Mouse (Mus musculus) CD4-positive helper T cell, adult 2 months (primary cell): ENCODE data around the gene Lrrn4cl.
"Not testable (repeated sequence)": the region's sequence is repeated elsewhere in the genome, so short reads cannot be mapped to it uniquely, and the experiment has no call there.

ENCODE experiments used
- DNase-seq: peaks from one replicate; pipeline ENCODE4 v3.0.0-alpha.2; 2012; ENCODE audit warnings: low read depth, missing footprints, low spot score

Lrrn4cl gene

DNA sequence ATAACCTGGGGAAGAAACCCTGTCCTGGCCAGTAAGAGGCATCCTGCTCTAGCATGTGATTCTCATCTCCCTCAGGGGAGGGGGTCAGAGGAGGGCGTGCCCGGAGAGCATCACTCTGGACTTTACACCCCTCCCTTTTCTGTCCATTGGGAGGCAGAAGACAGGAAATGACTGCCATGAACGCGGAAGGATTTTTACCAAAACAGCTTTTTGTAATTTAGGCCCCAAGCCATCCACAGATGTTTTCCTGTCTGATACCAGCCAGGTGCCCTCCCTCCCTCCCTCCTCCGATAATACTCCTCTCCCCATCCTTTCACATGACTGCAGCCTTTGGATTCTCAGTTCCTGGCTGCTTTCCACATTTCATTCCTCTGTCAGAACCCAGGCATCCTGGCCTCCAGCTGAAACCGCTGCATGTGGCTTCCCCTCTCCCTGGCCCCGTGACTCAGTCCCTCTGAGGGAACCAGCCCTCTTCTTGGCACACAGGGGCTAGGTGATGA lies at the start of gene Lrrn4cl:
Gene Lrrn4cl (plus strand): TSS at position 367 of the 500 bp plus-strand sequence.
- no peak for DNase-seq

DNA sequence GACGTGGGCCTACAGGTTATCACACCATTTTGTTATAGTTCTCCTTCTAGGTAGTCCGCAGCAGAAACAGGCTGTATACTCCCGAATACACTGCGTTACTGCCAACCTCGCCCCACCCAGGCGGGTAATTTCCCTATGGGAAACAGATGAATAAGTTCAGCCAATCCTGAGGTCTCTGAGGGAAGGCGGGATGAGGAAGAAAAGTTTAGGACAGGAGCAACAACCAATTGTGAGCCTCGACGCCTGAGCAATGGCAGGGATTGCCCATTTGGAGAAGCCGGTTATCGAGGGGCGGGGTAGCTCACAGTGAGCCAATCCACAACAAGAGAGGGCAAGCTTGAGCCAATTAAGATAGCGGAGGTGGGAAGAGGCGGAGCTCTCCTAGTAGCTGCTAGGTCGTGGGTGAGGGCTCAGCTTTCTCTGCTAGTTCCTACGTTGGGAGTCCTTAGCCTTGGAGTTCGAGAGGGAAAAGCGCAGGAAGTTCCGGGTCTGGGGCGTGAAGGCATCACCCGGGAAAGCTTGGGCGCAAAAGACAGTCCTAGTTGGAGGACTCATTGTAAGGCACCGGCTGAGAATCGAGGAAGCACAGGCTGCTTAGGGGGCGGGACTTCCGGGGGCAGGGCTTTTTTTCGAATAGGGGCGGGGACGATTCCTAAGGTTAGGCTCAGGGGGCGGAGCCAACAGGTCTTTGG lies 48.3 kb upstream of the Lrrn4cl start, which contains the start of gene Zbtb3:
Gene Zbtb3 (plus strand): TSS at position 426 of the 692 bp plus-strand sequence.
- DNase-seq: peak; percentile 97

GRCm38 (mm10) chr19:8803204-8803780 lies 47.3 kb upstream of the Lrrn4cl start:
- no peak for DNase-seq

GRCm38 (mm10) chr19:8803879-8804660 lies 46.5 kb upstream of the Lrrn4cl start:
- DNase-seq: peak; percentile 11

GRCm38 (mm10) chr19:8806810-8807209 lies 43.8 kb upstream of the Lrrn4cl start:
- no peak for DNase-seq

- no peak for DNase-seq
Measured at GRCm38 (mm10) chr19:8815812-8816211, 34.8 kb upstream of the Lrrn4cl start.

DNA sequence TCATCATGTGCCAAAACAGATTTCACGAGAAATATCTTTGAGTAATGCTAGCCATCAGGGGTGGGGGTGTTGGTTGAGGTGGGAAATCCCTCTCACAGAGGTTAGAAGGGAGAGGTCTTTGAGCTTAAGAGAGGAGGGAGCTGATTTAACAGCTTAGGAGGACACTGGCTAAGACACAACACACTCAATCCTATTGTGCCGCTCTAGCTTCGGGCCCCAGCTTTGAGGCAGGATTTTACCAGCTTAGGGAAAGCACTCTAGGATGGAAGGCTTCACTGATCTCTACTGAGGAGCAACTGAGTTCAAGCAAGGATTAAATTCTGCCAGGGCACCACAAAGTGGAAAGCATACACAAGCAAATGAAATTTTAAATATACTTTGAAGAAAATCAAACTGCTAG lies 33.6 kb upstream of the Lrrn4cl start:
- DNase-seq: no peak

DNA sequence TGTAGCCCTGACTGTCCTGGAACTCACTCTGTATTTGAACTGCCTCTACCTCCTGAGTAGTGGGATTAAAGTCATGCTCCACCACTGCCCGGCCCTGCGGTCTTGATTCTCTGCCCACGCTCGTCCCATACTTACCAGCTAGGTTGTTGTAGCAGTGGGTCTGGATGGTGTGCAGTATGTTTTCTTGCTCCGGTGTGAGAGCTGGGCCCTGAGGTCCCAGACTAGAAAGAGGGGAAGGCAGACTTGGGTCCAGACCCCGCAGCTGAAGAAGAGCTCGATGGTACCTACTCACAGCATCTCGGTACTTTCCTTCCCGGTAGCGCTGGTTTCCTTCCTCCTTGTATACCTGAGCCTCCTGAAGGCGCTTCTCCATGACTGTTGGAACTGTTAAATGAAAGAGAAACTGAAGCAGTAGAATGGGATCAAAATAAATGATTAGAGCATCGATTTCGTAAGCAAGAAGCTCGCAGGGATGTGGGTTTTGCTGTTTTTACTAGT lies 32.2 kb upstream of the Lrrn4cl start:
- no peak for DNase-seq

- DNase-seq: peak; percentile 97
Measured at GRCm38 (mm10) chr19:8818801-8819595, 31.6 kb upstream of the Lrrn4cl start, which contains the start of gene Ttc9c. TSS of gene Ttc9c (minus strand) at chr19:8819333.

DNA sequence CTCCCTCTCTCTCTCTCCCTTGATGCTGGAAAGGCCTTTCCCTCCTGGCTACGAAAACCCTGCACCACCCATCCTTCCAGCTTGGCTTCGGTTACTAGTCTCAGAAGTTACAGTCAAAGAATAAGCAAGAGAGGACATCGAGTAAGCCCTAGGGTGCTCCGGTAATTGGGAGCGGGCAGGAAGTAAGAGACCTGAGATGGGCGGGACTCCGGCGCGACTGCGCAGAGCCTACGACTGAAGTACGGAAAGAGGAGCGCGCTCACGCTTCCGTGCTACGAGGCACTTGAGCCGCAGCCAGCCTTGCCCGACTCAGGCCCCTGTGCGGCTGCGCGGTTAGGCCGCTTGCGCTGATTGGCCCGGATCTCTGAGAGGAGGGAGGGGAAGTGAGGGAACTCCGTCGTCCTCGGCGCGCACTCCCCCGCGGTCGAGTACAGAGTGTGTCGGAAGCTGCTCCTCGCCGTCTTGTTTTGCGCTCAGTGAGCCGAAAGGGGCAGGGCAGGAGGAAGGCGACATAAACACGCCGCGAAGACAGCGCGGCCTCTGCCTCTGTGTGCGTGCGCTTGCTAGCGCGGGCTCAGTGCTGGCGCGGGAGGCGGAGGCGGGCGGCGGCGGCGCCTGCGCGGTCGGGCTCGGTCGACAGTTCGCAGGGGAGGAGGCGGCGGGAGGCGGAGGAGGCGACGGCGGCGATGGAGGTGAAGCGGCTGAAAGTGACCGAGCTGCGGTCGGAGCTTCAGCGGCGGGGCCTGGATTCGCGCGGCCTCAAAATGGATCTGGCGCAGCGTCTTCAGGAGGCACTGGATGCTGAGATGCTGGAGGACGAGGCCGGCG lies 30.8 kb upstream of the Lrrn4cl start, which contains the start of gene Hnrnpul2:
Gene Hnrnpul2 (plus strand): TSS at position 415 of the 828 bp plus-strand sequence.
- DNase-seq: peak; percentile 100

DNA sequence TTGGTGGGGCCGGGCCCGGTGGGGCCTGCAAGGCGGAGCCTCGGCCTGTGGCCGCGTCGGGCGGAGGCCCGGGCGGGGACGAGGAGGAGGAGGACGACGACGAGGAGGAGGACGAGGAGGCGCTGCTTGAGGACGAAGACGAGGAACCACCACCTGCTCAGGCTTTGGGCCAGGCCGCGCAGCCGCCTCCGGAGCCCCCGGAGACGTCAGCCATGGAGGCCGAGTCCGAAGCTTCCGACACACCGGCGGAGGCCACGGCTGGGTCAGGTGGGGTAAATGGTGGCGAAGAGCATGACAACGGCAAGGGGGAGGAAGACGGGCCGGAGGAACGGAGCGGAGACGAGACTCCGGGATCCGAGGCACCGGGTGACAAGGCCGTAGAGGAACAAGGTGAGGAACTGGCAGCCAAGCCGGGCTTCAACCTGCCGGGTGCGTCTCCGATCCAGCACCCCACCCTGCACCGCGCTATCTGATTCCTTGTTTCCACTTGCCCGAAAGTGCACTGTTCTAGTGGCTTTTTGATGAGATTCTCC lies 30.1 kb upstream of the Lrrn4cl start:
- no peak for DNase-seq

DNA sequence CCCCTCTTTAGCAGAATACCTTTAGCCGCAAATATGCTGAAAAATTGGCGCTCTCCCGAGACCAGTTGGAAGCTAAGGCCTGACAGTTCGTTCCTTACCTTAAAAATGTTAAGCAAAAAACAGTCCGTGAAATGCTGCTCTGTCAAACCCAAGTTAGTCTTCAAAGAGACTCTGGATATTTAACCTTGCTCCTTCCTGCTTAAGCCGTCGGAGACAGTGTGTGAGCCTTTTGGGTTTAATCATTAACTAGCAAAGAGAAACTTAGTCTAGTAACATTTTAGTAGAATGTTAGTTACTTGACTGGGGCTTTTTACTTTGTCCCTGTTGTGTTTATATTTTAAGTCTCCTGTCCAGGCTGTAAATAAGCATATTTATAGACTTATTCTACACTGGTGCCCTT lies 29.4 kb upstream of the Lrrn4cl start:
- no peak for DNase-seq

GRCm38 (mm10) chr19:8822696-8823095 lies 27.9 kb upstream of the Lrrn4cl start:
- no peak for DNase-seq

GRCm38 (mm10) chr19:8829660-8830059 lies 20.9 kb upstream of the Lrrn4cl start, which contains the start of gene AC129217.1:
TSS of gene AC129217.1 (plus strand) at chr19:8829773.
- no peak for DNase-seq

DNA sequence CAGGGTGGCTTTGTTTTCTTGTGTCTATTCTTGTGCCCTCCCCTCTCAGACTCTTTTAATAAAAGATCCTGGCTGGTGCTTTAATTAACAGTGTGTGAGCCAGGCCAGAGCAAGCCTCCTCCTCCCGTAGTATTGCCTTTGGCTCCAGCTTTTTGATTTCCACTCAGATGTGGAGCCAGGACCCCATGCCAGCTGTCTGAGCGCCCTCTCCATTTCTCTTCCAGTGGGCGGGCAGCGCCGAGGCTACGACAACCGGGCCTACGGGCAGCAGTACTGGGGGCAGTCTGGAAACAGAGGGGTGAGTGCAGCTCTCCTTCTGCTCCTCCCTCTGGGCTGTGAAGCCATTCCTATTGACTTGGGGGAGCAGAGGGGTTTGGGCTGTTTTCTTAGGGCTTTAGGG lies 19.9 kb upstream of the Lrrn4cl start:
- no peak for DNase-seq

DNA sequence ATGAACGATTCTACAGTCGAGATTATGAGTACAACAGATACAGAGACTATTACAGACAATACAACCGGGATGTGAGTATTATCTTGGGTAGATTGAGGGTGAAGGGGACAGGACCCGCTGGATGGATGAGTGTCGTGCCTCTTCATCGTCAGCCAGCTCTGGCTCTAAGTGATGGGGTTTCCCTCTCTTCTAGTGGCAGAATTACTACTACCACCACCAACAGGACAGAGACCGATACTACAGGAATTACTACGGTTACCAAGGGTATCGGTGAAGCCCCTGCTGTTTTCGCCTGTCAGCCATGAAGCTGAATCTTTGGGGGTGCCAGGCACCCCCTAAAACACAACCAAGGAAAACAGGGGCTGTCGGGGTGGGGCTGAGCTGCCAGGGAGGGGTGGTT lies 19.3 kb upstream of the Lrrn4cl start:
- DNase-seq: no peak

- DNase-seq: no peak
Measured at GRCm38 (mm10) chr19:8832971-8833370, 17.6 kb upstream of the Lrrn4cl start.

DNA sequence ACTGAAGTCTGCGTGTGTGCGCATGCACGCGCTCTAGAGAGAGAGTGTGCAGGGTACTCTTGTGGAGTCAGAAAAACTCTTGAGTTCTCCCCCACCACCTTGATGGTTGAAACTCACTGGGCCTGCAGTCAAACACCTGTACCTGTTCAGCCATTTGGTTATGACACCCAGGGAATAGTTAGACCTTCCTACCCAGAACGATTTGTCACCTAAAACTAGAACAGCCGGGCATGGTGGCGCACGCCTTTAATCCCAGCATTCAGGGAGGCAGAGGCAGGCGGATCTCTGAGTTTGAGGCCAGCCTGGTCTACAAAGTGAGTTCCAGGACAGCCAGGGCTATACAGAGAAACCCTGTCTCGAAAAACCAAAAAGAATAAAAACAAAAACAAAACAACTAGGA lies 14.2 kb upstream of the Lrrn4cl start:
- DNase-seq: not testable (repeated sequence)

DNA sequence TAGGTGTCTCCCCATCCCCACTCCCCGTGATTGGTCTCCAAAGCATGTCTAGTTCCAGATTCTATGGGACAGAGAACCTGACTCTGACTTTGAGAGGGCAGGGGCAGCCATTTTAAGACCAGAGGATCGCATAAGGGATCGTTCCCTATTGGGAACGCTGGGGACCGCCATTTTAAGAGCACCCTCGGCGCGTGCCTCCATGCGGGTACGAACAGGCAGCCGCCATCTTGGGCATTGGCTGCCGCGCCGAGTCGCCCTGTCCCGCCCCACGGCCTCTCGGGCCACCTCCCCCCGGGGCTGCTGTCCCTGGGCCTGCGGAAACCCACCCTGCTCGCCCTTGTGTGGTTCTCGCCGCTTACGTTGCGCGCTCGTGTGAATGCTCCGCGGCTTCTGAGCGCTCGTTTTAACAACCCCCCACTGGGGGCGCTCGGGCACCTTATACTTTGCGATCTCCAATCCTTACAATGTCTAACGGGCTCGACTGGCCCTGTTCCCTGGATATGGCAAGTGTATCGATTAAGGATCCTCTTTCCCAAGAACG lies 13.2 kb upstream of the Lrrn4cl start, which contains the start of gene Bscl2:
Gene Bscl2 (plus strand): TSS at position 217 of the 541 bp plus-strand sequence.
- peak; percentile 88 for DNase-seq
